Mouse (Mus musculus) limb, embryonic 14.5 days (tissue): Measurements from ENCODE around the gene Pkd1. TPM values are rescaled to one million over a fixed set of nuclear protein-coding genes. Genes with fewer than 3 reads are reported as not detected.
A peak's percentile ranks its signal among the peaks of the same experiment; 100 is the strongest.

ENCODE experiments used
- ATAC-seq: fragments of 200-750 bp; cut with Nextera tagmentation; 2 replicates; pipeline ENCODE4 v1.8.0; 2017; ENCODE audit warnings: low read depth, moderate number of reproducible peaks, moderate TSS enrichment; ENCODE audit not compliant: low FRiP score
- DNase-seq: peaks from one replicate; pipeline ENCODE4 v3.0.0-alpha.2; 2015; ENCODE audit warnings: low spot score
- H3K27ac ChIP-seq: fragments of 300-500 bp; sonication (generic); replicated peaks from 2 replicates; pipeline ENCODE4 v1.5.1; 2014; ENCODE audit warnings: low read depth, mild to moderate bottlenecking, low read length, moderate library complexity, mixed read lengths
- H3K27me3 ChIP-seq: fragments of 300-500 bp; sonication (generic); 2 replicates; pipeline ENCODE4 v1.6.1; 2014; ENCODE audit warnings: low read length, mixed read lengths; ENCODE audit not compliant: control insufficient read depth, insufficient read depth
- H3K36me3 ChIP-seq: fragments of 300-500 bp; sonication (generic); 2 replicates; pipeline ENCODE4 v1.6.1; 2014; ENCODE audit warnings: mild to moderate bottlenecking, low read length, moderate library complexity, mixed read lengths; ENCODE audit not compliant: control insufficient read depth, insufficient read depth
- H3K4me1 ChIP-seq: fragments of 300-500 bp; sonication (generic); 2 replicates; pipeline ENCODE4 v1.6.1; 2014; ENCODE audit warnings: antibody characterized with exemption, low read length, mixed read lengths; ENCODE audit not compliant: control insufficient read depth, insufficient read depth
- H3K4me2 ChIP-seq: fragments of 300-500 bp; sonication (generic); replicated peaks from 2 replicates; pipeline ENCODE4 v1.6.1; 2014; ENCODE audit warnings: low read depth, mild to moderate bottlenecking, low read length, moderate library complexity; ENCODE audit not compliant: severe bottlenecking
- H3K4me3 ChIP-seq: fragments of 300-500 bp; sonication (generic); replicated peaks from 2 replicates; pipeline ENCODE4 v1.5.1; 2014; ENCODE audit warnings: low read length
- H3K9ac ChIP-seq: fragments of 300-500 bp; sonication (generic); 2 replicates; pipeline ENCODE4 v1.6.1; 2014; ENCODE audit warnings: mild to moderate bottlenecking, low read depth, low read length, moderate library complexity; ENCODE audit not compliant: severe bottlenecking
- H3K9me3 ChIP-seq: fragments of 300-500 bp; sonication (generic); 2 replicates; pipeline ENCODE4 v1.6.1; 2016; ENCODE audit warnings: low read length; ENCODE audit not compliant: control insufficient read depth
- POLR2A ChIP-seq: fragments of 200-500 bp; IDR thresholded peaks from 2 replicates; pipeline ENCODE4 v1.8.0; 2012; ENCODE audit warnings: inconsistent platforms, mild to moderate bottlenecking, moderate library complexity, borderline replicate concordance; ENCODE audit not compliant: insufficient read depth, insufficient read length; ENCODE audit errors: extremely low read depth
- WGBS: fragments of 180-500 bp; shearing (Covaris S2); extraction: QIAGEN DNeasy Blood & Tissue Kit; methylation state at CpG from one replicate; pipeline ENCODE4 v1.1.7; 2014; 5-methylcytosine and 5-hydroxymethylcytosine counted together
- polyA plus RNA-seq, 2 experiments: library from polyadenylated mRNA; depleted of rRNA in 1 of 2; stranded (reverse) in 1 of 2; unstranded in 1 of 2; fragments of >200 nt; fragmentation: Nextera tagmentation in 1 of 2; extraction: Ambion mirVana in 1 of 2; gene quantifications; 2 replicates each; pipeline versions ENCODE4 v1.2.1 to v1.2.3; 2012 to 2014

Pkd1 gene
- polyA plus RNA-seq, 2 experiments, result 50.5 to 73.6 TPM

DNA sequence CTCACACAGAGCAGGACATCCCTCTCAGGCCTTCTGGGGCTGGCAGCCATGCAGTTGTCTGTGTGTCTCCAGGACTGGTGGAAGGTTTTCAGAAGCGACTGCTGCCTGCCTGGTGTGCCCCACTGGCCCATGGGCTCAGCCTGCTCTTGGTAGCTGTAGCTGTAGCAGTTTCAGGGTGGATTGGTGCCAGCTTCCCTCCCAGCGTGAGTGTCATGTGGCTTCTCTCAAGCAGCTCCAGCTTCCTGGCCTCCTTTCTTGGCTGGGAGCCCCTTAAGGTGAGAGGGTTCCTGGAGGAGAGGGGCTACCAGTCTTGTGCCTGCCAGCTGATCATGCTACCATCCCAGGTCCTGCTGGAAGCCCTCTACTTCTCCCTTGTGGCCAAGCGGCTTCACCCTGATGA, 41.3 kb downstream of the Pkd1 start:
- TF ChIP-seq POLR2A, result no peak
- H3K4me1 ChIP-seq, result no peaks in the 10 kb centered on the region
- H3K9ac ChIP-seq, result no peak overlapping the region
- peaks cover 91% of the 10 kb centered on the region for H3K36me3 ChIP-seq
- DNase-seq, result no peak
- H3K27me3 ChIP-seq, result no peaks in the 10 kb centered on the region
- ATAC-seq, result no peak
- H3K9me3 ChIP-seq, result no peaks in the 10 kb centered on the region
- 94% methylated on average over 3 of the region's 3 CpGs for WGBS
- H3K4me2 ChIP-seq, result no peak overlapping the region
- no peak overlapping the region for H3K4me3 ChIP-seq
- H3K27ac ChIP-seq, result no peak overlapping the region

- Histone ChIP-seq H3K27ac (no peak overlapping the region), H3K9me3 (no peaks in the 10 kb centered on the region), H3K36me3 (peaks cover 91% of the 10 kb centered on the region), H3K4me3 (no peak overlapping the region), H3K9ac (no peak overlapping the region), H3K4me1 (no peaks in the 10 kb centered on the region), H3K27me3 (no peaks in the 10 kb centered on the region), H3K4me2 (no peak overlapping the region)
- 88% methylated on average over 5 of the region's 5 CpGs for WGBS
- DNase-seq (no peak), ATAC-seq (no peak)
- TF ChIP-seq POLR2A, result no peak
Measured at GRCm38 (mm10) chr17:24591695-24592094, 42.1 kb downstream of the Pkd1 start.

- Histone ChIP-seq H3K36me3 (peaks cover 93% of the 10 kb centered on the region), H3K9ac (no peak overlapping the region), H3K4me3 (no peak overlapping the region), H3K4me1 (no peaks in the 10 kb centered on the region), H3K27ac (no peak overlapping the region), H3K27me3 (no peaks in the 10 kb centered on the region), H3K4me2 (no peak overlapping the region), H3K9me3 (no peaks in the 10 kb centered on the region)
- WGBS, result 83% methylated on average over 4 of the region's 5 CpGs
- no peak for ATAC-seq
- TF ChIP-seq POLR2A, result no peak
- no peak for DNase-seq
Measured at GRCm38 (mm10) chr17:24593248-24593647, 43.6 kb downstream of the Pkd1 start.

DNA sequence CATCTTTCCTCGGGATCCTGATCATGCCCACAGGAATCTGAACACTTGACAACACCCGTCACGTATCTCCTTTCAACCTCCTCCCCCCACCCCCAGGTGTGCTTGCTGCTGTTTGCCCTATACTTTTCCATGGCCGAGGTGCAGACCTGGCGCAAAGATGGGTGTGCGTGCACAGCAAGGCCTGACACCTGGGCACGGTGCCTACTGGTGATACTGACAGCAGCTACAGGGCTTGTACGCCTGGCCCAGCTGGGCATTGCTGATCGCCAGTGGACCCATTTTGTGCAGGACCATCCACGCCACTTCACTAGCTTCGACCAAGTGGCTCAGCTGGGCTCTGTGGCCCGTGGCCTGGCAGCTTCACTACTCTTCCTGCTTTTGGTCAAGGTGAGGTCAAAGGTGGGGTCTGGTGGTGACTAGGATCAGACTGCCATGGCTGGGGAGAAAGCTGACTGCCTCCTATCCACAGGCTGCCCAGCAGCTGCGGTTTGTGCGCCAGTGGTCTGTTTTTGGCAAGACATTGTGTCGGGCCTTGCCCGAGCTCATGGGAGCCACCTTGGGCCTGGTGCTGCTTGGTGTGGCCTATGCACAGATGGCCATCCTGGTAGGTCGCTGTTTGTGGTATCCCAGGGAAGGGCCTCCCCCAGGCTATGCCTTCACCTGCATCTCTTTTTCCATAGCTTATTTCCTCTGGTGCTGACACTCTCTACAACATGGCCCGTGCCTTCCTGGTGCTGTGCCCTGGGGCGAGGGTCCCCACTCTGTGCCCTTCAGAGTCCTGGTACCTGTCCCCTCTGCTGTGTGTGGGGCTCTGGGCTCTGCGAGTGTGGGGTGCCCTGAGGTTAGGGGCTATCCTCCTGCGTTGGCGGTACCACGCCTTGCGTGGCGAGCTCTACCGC, 44.6 kb downstream of the Pkd1 start:
- H3K4me1 ChIP-seq, result no peaks in the 10 kb centered on the region
- no peak overlapping the region for H3K4me2 ChIP-seq
- no peak overlapping the region for H3K9ac ChIP-seq
- DNase-seq, result no peak
- H3K27ac ChIP-seq, result no peak overlapping the region
- 93% methylated on average over 26 of the region's 26 CpGs for WGBS
- no peaks in the 10 kb centered on the region for H3K9me3 ChIP-seq
- no peak for TF ChIP-seq POLR2A
- ATAC-seq, result no peak
- no peaks in the 10 kb centered on the region for H3K27me3 ChIP-seq
- no peak overlapping the region for H3K4me3 ChIP-seq
- peaks cover 97% of the 10 kb centered on the region for H3K36me3 ChIP-seq

GRCm38 (mm10) chr17:24595126-24596072, 45.8 kb downstream of the Pkd1 start:
- peaks cover 100% of the 10 kb centered on the region for H3K36me3 ChIP-seq
- no peak overlapping the region for H3K4me3 ChIP-seq
- no peaks in the 10 kb centered on the region for H3K4me1 ChIP-seq
- no peaks in the 10 kb centered on the region for H3K27me3 ChIP-seq
- H3K27ac ChIP-seq, result no peak overlapping the region
- no peak overlapping the region for H3K4me2 ChIP-seq
- no peak overlapping the region for H3K9ac ChIP-seq
- DNase-seq (no peak), ATAC-seq (peak; percentile 23; the same call in 1 of the 2 replicates)
- H3K9me3 ChIP-seq, result no peaks in the 10 kb centered on the region
- no peak for TF ChIP-seq POLR2A
- WGBS, result 72% methylated on average over 17 of the region's 17 CpGs
